Mouse (Mus musculus) heart, postnatal 4 days (tissue): ENCODE measurements at regions not wholly inside any gene's neighbourhood (a gene's known extent, or its start where the extent isn't known, plus 50 kb on each side); places are given as distances from the start of the nearest gene placed in this dataset.

Experiments used
- DNase-seq: peaks from one replicate; pipeline ENCODE4 v3.0.0; 2021

DNA sequence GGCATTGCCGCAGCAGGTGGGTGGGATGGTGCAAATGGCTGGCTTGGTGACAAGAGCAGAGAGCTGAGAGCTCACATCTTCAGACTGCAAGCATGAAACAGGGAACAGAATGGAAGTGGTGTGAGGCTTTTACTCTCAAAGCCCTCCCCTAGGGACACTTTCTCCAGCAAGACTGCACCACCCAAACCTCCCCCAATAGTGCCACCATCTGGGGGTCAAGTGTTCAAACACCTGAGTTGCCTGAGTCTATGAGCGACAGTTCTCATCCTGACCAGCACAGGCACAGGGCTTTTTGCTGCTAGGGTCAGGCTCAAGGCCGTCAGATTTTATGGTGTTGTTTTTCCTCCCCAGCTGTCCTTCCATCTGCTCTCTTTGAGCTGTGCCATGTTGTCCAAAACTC is 337.9 kb upstream of the Eif4g2 start:
- DNase-seq = no peak

DNA sequence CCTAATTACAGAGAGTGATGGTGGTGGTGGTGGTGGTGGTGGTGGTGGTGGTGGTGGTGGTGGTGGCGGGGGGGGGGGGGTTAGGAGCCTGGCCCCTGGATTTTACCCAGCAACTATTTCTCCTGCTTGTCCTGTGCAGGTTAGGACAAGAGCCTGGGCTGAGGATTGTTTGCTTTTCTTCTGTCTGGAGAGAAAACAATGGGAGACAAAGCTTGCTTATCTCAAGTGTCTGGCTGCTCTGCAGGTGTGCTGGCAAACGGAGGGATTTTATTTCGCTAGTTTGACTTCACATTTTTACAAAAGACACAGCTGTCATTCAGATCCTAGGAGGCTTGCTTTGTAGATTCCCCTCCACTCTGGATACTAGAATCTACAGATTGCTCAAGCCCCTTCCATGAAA is 334.9 kb upstream of the Eif4g2 start:
- DNase-seq = no peak

DNA sequence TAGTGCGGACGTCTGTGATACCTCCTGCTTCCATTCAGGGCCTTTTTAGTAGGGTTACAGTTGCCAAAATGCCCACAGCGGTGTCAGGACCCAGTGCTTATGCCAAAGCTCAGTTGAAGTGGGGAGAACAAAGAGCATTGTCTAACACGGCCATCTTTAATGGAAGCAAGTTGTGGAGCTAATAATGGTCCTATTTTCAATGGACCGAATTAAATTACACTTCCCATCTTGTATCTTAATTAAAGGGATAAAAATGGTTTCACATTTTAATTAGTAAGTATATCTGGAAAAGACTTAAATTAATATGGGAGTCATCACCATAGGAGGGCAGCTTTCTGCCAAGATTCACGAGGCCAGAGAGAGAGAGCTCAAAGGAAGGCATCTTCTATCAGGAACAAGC is 333.2 kb upstream of the Eif4g2 start:
- no peak for DNase-seq

DNA sequence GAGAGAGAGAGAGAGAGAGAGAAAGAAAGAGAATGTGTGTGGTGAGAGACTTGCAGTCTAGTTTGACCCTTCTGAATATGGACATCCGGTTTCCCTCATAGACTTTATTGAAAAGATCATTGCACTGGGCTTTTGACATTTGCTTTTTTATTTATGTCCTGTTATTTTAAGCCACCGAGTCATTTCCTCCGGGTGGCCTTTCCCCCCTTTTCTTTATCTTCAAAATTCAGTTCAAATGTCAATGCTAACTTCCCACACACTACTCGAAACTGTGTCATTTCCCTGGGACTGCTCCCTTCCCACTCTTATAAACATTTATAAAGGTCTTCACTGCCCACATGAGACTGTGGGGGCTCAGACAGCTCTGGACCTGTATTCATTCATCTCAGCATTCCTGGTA is 330.9 kb upstream of the Eif4g2 start:
- no peak for DNase-seq

DNA sequence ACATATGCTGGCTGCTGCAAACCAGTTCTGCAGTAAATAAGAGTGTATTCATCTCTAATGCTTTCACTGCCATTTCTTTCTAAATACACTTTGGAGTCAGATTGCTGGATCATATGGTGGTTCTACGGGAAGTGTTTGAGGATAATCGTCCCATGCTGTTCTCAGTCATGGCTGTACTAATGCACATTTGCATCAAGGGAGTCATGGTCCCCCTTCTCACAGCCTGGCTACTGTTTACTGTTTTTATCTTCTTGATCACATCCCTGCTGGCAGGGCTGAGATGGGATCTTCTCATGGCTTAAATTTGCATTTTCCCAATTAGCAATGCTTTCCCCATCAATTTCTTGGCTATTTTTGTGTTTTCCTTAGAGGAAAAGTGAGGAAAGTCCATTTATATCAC is 330.1 kb upstream of the Eif4g2 start:
- no peak for DNase-seq

DNA sequence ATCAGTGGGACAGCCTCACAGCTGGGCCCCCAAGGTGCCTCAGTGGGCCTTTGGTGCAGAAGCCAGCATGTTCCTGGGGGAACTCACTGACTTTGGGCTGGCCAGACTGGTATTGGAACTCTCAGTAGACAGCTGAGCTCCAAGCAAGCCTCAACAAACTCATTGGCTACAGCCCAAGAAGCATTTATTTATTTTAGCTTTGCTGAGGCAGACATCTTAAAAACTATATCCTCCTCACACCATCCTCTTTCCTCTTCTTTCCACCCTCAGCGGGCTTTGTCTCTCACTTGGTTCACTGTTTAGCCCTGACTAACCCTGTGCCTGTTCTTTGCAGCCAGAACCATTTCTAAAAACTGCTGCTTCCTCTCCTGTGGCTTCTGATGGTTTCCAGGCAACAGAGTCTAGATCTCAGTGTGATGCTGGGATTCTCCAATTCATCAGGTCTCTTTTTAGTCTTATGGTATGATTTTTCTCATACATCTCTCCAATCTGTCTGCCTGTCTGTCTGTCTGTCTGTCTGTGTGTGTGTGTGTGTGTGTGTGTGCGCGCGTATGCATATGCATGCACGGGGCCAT is 328.6 kb upstream of the Eif4g2 start:
- no peak for DNase-seq

DNA sequence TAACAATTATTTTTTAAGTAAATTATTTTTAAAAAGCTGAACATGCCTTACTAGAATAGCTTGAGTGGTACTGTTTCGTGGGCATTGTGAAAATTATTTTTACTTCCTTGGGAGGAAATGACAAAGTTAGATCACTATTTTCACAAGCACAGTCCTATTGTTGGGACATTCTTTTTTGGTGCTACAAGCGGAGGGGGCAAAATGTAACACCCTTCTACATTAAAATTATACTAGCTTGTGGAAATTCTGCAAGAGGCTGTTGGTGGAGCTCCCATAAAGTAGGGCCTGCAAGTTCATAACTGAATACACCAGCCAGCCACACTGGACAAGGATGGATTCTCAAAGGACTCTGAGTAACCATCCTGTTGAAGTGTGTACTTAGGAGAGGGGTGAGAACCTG is 313.1 kb upstream of the Eif4g2 start:
- no peak for DNase-seq

DNA sequence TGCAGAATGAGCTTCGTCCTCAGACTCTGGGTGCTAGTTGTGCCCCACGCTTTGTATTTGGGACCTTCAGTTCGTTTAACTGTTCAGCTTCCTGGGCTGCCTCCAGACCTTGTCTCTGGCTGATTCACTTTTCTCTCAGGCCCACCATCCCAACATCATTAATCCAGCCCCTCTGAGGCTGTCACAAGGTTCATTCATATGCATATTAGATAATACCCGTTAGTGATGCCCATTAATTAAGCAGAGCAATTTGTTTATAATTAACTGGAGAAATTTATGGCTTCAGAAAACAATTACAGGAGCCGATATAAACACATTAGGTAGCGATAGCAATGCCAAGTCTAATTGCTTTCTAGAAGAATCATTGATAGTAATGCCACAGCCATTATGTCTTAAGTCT is 312.3 kb upstream of the Eif4g2 start:
- DNase-seq = no peak

DNA sequence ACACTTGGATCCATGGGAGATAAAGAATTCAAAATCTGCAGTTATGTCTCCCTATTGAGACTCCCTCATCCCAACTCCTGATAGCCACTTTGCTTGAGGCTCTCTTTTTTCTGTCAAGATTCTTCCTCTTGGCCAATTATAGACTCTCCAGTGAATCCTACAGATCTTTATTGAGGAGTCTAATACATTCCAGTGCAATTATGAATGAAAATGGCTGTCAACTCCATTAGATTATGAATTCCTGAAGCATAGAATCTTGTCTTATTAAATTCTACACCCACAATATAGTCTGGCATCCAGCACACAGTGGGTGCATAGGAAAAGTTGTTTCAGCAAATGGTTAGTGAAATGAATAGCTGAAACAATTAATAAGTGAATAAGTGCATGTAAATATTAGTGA is 311.0 kb upstream of the Eif4g2 start:
- DNase-seq = no peak

DNA sequence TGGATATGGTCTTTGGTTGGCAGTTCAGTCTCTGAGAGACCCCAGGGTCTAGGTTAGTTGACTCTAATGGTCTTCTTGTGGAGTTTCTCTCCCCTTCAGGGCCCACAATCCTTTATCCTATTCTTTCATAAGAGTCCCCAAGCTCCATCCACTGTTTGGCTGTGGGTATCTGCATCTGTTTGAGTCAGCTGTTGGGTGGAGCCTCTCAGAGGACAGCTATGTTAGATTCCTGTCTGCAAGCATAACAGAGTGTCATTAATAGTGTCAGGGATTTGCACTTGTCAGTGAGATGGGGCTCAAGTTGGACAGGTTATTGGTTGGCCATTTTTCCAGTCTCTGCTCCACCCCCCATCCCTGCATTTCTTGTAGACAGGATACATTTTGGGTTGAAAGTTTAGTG is 306.9 kb upstream of the Eif4g2 start:
- no peak for DNase-seq

DNA sequence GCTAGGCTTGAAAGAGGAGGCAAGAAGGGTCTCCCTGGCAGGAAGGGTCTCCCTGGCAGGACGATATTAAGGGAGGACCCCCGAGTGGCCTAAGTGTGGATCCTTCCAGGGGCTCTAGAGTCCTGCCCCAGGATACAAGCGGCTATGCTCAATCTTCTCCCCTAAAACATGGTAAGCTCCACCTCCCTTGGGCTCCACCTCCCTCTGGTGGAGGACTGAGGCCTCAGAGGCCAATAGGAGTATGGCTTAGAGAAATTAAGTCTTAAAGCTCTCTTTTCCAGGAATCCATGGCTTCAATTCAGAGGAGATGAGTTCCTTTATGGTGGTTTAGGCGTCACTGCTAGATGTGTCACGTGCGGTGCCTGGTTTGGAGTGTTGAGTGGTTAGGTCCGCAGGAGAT is 291.7 kb upstream of the Eif4g2 start:
- DNase-seq = no peak

DNA sequence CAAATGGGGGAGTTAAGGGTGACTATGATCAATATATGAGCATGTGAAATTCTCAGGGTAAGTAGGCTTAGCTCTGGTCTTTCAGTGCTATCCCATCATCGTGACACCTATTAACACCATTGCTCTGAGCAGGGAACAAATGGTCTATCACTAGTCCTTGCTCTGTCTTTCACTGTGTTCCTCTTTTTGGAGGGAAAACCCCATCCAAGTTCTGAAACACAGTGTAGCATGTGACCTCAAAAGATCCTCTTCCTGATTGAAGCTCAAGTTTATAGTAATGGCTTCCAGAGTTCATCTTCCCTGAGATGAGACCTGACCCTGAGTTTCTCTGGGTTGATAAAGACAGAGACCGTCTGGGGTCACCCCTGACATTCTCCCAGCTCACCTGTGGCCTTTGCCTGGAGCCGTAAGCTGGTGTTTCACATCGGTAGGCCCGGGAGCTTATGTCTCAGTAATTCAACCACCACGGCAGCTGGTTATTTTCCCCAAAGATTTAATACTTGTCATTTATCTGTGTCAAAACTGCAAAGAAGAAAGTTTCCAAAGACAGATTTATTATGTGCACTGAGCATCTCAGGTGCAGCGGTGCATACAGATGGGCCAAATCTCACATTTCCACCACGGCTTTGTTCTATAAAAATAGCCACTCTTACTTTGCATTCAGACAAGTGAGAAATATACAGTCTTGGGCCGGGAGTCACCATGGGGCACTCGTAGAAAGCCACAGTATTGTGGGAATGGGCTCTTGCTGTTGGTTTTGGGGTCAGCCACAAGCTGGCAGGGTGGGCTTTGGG is 290.7 kb upstream of the Eif4g2 start:
- no peak for DNase-seq

DNA sequence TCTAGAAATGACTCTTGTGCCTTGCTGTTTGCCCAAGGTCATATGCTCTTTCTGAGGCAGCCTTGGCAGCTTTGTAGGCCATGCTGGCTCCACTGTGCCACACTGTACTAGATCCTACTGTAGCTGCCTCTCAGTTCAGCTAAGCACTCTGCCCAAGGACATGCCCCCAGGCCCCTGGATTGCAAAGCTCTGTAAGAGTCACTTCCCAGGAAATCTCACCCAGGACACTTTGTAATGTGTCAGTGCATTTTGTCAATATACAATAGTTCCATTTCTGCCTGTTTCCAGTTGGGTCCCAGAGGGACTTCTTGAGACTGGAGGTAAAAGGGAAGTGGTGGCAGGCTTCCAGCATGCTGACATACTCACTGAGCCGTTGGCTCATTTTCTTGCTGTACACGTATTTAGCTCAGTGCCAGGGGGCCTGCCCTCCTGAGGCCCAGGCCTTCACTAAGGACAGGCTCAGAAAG is 287.6 kb upstream of the Eif4g2 start:
- peak; percentile 46 for DNase-seq

DNA sequence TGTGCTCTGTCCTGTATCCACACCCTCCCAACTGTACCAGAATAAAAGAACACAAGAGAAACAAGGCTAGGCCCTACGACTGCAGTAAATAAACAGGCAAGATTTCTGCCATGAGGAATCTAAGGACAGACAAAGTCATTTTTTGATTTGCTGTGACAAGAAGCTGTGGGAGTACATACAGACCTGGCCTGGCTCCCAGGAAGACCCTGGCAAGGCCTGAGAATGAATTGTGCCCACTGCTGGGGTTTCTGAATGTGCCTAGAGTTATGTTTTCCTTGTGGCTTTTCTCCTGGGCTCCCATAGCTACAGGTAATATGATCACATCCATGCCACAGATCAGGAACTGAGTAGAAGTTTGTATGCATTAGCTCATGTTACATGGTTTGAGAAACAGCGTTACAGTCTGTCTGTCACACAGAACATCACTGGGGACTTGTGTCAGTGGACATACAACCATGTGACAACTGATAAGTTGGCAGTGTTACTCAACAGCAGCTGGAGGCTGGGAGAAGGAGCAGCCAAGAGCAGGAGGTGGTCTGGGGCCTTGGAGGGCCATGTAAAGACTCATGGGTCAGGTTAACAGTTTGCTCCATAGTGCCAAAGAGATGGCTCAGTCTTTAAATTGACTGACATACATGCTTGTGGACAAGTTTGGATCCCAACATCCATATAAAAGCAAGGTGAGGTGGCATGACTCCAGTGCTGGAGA is 285.6 kb upstream of the Eif4g2 start:
- DNase-seq = peak; percentile 11

DNA sequence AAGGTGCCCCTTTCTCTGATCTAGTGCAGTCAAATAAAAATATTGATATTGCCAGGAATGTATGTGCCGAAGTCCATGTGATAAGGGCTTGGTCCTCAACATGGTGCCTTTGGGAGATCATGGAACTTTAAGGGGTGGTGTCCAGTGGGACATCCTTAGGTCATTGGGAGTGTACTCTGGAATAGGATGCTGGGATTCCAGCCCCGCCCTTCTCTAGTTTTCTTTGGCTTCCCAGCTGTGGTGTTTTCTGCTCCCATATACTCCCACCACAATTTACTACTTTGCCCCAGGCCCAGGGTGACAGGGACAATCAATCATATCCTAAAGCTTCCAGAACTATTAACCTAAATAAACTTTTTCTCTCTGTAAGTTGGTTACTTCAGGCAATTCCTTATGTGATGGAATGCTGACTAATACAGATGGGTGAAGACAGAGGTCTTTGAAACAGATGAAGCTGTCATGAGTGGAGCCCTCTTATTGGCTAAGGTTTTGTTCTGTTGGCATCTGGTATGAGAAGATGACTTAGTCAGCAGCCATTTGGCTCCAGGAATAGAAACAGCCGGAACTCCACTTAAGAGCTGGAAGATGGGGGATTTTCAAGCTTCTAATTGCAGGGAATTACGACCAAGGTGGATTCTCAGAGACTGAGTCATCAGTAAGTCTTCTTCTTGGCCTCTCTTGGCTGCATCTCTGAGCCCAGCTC is 284.3 kb upstream of the Eif4g2 start:
- DNase-seq = no peak

DNA sequence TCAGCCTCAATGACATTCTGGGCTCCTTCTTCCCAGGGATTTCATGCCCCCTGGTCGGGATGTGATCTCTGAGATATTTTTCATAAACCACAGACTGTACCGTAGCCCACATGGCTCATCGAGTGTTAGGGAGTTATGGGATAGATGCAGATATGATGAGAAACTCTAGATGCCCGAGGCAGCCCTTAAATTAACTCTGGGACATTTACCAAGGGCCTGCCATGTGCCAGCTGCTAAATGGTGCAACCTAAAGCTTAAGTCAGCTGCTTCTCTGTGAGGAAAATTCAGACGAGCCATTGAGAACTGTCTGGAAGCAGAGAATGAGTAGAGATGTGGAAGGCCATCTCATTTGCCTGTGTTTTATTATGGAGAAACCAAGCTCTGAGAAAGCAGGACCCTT is 282.6 kb upstream of the Eif4g2 start:
- DNase-seq = no peak

DNA sequence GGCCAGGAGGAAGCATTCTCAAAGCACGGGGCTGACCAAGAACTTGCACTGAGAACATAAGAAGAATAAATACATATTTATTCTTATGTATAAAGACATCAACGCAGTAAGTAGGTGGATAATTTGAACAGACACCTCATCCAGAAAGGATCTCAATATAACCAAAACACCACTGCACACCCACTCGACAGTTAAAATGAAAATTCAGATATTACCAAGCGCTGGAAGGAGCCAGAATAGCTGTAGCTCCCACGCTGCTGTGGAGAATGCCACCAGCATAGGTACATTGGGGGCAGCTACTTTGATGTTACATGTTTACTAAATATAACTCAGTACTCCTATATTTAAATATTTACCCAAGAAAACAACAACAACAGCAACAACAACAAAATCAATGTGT is 280.4 kb upstream of the Eif4g2 start:
- no peak for DNase-seq

DNA sequence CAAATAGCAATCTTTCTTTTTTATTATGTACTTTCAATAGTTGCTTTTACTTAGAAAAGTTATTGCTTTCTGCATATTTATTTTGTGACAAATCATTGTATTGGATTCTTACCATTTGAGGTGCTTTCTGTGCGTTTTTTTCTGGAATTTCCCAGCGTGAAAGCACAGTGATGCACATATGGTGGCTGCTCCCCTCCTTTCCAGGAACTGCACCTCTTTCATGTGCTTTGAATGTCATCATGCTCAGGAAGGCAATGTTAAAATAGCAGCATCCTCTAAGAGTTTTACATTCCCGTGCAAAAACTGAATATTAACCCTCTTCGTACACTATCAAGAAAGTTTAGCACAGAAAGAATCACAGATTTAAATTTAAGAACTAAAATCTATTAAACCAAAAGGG is 279.8 kb upstream of the Eif4g2 start:
- DNase-seq = no peak

DNA sequence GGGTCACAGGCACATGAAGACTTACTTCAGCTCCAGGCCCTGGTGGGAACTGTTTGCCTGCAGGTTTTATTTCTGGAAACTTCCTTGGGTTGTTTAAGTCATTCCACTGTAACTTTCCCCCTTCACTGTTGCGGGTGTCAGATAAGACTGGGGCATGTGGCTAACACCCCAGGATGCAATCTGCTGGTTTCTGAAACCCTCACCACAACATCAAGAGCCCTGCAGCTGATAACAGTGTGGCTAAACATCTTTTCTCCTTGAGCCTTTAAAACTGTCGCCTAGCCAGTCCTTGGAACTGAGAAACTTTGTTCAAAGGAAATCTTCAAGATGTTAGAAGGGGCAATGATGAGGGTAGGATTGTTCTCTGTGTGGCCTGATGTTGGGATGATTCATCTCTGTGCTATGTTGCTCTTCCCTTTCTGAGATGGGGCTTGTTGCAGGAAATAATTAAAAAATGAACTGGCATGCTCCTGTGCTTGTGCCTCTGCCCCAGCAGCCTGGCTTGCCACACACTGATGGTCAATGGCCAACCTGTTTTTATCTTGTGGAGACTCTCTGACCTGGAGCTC is 272.3 kb upstream of the Eif4g2 start:
- DNase-seq = no peak

DNA sequence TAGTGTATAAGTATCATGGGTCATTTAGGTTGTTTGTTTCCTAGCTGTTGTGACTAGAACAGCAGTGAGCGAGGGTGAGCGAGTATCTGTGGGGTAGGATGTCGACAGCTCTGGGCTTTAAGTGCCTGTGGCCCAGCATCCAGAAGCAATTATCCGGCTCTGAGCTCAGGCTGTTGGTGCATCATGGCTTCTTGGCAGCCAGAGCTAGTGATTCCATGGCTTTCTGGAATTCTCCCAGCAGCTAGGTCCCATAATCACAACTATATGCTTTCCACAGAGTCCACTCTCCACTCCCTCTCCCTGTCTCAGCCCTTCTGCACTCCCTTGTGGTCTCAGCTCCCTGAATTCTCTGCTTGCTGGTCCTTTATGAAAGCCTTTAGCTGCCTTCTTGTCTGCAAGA is 271.2 kb upstream of the Eif4g2 start:
- no peak for DNase-seq

DNA sequence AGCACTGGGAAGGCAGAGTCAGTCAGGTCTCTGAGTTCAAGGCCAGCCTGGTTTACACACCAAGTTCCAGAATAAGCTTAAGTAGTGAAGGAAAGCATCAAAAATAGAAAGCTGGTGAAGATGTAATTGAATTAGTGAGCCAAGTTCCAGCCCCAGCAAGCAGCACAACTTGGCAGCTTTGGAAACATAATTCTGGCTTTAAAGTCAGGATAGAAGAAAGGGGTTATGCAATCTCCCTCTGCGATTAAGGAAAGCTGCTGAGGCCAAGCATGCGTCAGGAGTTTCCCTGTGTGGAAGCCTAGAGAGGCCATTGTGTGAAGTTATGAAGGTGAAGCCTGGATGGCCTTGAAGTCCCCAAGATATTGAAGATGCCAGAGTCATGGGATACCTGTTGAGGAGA is 269.3 kb upstream of the Eif4g2 start:
- no peak for DNase-seq

DNA sequence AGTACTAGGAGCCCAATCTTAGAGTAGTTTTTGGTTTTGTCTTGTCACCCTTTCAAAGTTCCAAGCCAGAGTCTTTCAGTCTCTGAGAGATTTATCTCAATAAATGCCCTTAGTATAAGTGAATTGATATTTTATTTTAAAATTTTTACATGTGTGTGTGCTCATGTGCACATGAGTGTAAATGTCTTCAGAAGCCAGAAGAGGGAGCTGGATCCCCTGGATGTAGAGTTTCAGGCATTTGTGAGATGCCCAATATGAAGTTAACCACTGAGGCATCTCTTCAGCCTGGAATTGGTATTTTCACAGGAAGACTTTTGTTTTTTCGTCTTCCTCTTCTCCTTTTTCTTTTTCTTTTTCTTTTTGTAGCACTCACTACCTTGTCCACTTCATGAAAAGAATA is 262.3 kb upstream of the Eif4g2 start:
- no peak for DNase-seq

DNA sequence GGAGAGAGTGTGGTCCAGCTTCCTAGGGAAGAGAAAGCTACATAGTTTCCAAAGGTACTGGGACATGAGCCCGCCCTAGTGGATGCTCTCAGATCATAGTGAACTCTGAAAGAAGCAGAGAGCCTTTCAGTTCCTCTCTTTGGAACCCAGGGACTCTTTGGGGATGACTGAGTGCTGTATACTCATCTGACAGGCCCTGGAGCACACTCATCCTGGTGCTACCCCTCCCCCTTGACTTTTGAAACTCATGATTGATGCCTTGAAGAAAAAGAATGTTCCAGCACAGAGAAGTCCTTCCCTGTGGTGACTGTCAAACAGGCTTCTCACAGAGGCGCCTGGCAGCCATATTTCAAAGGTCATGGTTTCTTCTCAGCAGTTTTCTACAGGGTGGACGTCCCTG is 254.2 kb upstream of the Eif4g2 start:
- no peak for DNase-seq
